Mouse (Mus musculus): ENCODE results near the gene Zmat5.

The Zmat5 gene

GRCm38 (mm10) chr11:4772925-4773324, 68.4 kb downstream of the Zmat5 start:
- no peak for DNase-seq (ENCODE audit: low read depth, low spot score)

GRCm38 (mm10) chr11:4780927-4781326, 76.4 kb downstream of the Zmat5 start:
- no peak for DNase-seq (ENCODE audit: low read depth, low spot score)

- DNase-seq (ENCODE audit: low read depth, low spot score): no peak
Observed at GRCm38 (mm10) chr11:4783116-4783515, 78.6 kb downstream of the Zmat5 start.

GRCm38 (mm10) chr11:4784629-4785142, 80.2 kb downstream of the Zmat5 start:
- DNase-seq (ENCODE audit: low read depth, low spot score): no peak
